Mouse (Mus musculus): Measurements from ENCODE around the gene Wdr26. TPM values are rescaled to one million over a fixed set of nuclear protein-coding genes. Genes with fewer than 3 reads are reported as not detected.

The Wdr26 gene
- polyA plus RNA-seq, 1 experiment from 2014 or later: 25.9 TPM

GRCm38 (mm10) chr1:181125916-181126315, 85.9 kb downstream of the Wdr26 start:
- 93% methylated on average over 3 of the region's 3 CpGs for WGBS
- ATAC-seq (ENCODE audit: extremely low read depth, insufficient number of reproducible peaks, low FRiP score, low TSS enrichment): no peak

GRCm38 (mm10) chr1:181124145-181124544, 87.7 kb downstream of the Wdr26 start:
- no peaks in the 10 kb centered on the region for H3K9me3 ChIP-seq
- no peak overlapping the region for H3K4me3 ChIP-seq
- H3K27ac ChIP-seq (replicated peaks): no peak overlapping the region
- H3K27me3 ChIP-seq (replicated peaks): no peaks in the 10 kb centered on the region
- H3K4me2 ChIP-seq: no peak overlapping the region
- H3K4me1 ChIP-seq: no peaks in the 10 kb centered on the region
- H3K36me3 ChIP-seq: peaks cover 95% of the 10 kb centered on the region
- ATAC-seq (ENCODE audit: extremely low read depth, insufficient number of reproducible peaks, low FRiP score, low TSS enrichment): no peak
- WGBS: 89% methylated on average over 2 of the region's 2 CpGs
- H3K9ac ChIP-seq: no peak overlapping the region

More at GRCm38 (mm10) chr1:181125916-181126315, 85.9 kb downstream of the Wdr26 start:
- H3K9me3 ChIP-seq: no peaks in the 10 kb centered on the region
- H3K9ac ChIP-seq: no peak overlapping the region
- H3K27ac ChIP-seq (replicated peaks): no peak overlapping the region
- H3K36me3 ChIP-seq: peaks cover 96% of the 10 kb centered on the region
- no peaks in the 10 kb centered on the region for H3K4me1 ChIP-seq
- H3K27me3 ChIP-seq (replicated peaks): no peaks in the 10 kb centered on the region
- no peak overlapping the region for H3K4me3 ChIP-seq
- H3K4me2 ChIP-seq: no peak overlapping the region

Other genes with a start within 250 kb of the Wdr26 start
- gene Ephx1, start 191.1 kb downstream of the Wdr26 start, polyA plus RNA-seq (2015; fragmentation: Nextera tagmentation; extraction: Ambion mirVana): 5.6 and 6.0 TPM in 2 replicates
- gene 9130409I23Rik, start 160.8 kb downstream of the Wdr26 start, polyA plus RNA-seq (2015; fragmentation: Nextera tagmentation; extraction: Ambion mirVana): not detected in 2 replicates
- gene Nvl, start 67.8 kb downstream of the Wdr26 start, polyA plus RNA-seq (2015; fragmentation: Nextera tagmentation; extraction: Ambion mirVana): 19.6 and 20.3 TPM in 2 replicates
- gene Cnih4, start 67.3 kb downstream of the Wdr26 start, polyA plus RNA-seq (2015; fragmentation: Nextera tagmentation; extraction: Ambion mirVana): 133 and 161 TPM in 2 replicates
- gene Cnih3, start 140.6 kb upstream of the Wdr26 start, polyA plus RNA-seq (2015; fragmentation: Nextera tagmentation; extraction: Ambion mirVana): 0.39 and 0.51 TPM in 2 replicates